Mouse (Mus musculus): Measurements from ENCODE around the gene Aprt.
A peak's percentile ranks its signal among the peaks of the same experiment; 100 is the strongest.

Gene Aprt

GRCm38 (mm10) chr8:122576648-122577022 lies at the start of gene Aprt:
Aprt (minus strand) TSS chr8:122576909.
- peak; percentile 96 for DNase-seq (ENCODE audit: low read depth, low spot score)

- DNase-seq (ENCODE audit: low read depth, low spot score): no peak
Measured at GRCm38 (mm10) chr8:122625811-122626210, 49.1 kb upstream of the Aprt start.

- no peak for DNase-seq (ENCODE audit: low read depth, low spot score)
Measured at GRCm38 (mm10) chr8:122624653-122625052, 47.9 kb upstream of the Aprt start.

- no peak for DNase-seq (ENCODE audit: low read depth, low spot score)
Measured at GRCm38 (mm10) chr8:122623844-122624642, 47.3 kb upstream of the Aprt start.

DNA sequence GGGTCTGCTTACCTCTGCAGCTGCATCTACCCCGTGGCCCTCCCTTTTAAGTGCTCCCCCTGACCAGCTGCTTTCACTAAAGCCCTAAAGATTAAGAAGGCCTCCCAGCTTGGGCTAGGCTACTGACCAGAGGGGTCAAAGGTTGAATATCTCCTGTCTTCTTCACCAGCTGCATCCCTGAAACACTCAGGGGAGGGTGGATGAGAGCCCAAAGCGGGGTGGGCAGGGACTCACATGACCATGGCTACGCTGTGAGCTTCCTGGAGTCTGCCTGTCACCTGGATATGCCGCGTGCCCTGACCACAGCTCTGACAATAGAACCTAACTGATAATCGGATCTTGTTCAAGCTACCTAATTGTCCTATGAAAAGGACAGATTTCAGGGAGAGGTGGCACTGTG lies 46.0 kb upstream of the Aprt start, which contains the start of gene Pabpn1l:
Gene Pabpn1l (minus strand): TSS at position 13 of the 400 bp plus-strand sequence.
- no peak for DNase-seq (ENCODE audit: low read depth, low spot score)

DNA sequence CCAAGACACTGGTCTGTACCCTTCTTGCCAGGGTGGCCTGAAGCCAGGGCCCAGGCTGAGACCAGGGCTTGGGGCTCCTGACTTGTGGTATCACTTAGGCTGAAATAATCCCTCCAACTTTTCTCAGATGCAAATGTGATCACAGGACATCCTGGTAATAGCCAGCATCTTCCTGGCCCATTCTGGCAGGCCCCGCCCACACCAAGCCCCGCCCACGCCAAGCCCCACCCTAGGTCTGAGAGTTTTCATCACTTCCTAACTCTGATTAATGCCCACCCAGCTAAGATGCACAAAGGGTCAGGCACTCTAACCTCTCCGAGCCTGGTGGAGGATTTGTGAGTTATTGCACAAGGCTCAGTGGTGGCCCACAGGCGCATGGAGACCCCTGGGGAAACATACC lies 43.7 kb upstream of the Aprt start:
- DNase-seq (ENCODE audit: low read depth, low spot score): no peak

DNA sequence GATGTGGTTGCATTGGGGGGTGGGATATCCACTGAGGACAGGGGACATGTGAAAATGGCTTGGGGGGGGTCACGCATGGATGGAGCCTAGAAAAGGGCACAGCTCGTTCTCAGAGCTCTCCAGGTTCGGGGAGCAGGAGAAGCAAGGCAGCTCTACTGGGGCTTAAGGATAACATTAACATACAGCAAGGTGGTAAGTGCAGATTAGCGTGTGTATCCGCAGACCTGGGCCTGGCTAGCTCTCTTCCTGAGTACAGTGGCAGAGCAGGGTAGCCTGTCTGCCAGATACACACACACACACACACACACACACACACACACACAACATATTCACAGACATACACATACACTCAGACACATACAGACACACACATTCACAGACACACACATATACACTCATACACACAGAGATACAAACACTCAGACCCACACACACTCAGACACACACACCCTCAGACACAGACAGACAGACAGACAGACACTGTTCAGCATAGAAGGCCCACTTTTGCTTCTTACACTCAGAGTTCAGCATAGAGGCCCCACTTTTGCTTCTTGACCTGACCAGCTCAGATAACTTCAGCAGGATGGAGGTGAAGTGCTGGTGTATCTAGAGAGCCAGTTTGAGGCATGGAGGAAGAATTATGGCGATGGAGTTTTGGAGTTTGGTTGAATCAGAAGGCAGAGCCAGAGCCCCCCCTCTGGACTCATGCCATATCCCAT lies 42.1 kb upstream of the Aprt start:
- DNase-seq (ENCODE audit: low read depth, low spot score): no peak

DNA sequence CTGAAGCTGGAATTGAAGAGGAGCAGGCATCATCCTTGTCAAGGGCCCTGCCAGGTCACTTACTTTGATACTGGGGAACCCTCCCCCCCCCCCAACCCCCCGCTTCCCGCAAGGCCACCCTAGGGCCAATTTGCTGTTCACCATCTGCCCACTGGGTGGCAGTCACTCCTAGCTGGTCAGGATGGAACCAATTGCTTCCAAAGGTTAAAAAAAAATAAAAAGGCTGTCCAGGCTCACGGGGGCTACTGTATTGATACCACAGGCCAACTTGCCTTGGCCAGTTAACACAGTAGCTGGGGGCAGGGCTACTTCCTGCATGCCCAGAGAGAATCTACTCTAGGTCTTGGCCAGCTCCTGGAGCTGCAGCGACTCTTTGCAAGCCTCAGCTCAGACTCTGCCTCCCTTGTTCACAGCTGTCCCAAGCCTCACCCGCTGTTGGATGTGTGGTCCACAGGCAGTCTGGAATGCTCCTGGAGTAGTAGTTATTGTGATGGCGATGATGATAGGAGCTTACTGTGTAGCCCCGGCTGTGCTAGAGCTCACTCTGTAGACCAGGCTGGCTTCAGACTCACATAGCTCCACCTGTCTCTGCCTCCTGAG lies 41.3 kb upstream of the Aprt start:
- peak; percentile 50 for DNase-seq (ENCODE audit: low read depth, low spot score)

GRCm38 (mm10) chr8:122616181-122616905 lies 39.6 kb upstream of the Aprt start:
- no peak for DNase-seq (ENCODE audit: low read depth, low spot score)

DNA sequence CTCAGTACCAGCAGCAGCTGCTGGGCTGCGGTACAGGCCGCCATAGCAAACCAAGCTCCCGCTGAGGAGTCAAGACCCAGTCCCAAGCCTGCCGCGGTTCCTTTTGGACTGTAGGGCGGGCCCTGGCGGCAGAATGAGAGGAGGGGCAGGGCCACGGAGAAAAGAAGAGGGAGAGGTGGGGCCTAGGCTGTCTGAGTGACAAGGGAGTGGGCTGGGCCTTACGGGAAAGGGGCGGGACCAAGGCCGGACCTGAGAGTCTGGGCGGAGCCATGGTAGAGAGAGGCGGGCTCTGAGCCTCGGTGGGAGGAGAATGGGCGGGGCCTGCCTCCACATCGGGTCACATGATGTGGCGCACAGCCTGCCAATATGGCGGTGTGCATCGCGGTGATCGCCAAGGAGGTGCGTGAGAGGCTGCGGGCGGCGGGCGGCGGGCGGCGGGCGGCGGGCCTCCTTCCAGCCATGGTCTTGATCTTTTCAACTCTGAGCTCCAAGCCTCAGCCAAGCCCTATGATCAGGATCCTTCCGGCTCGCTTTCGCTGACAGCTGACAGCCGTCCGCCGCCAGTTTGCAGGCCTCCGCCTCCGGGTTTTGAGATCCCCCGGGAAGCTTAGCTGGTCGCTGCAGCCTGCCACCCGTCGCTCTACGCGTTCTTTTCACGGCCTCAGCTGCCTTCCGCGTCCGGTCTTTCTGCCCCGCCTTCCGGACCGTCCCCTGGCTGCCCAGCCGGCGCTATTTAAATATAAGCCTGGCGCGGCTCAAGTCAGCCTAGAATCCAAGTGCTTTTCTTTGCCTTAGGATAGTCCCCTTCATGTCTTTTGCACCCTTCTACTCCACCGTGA lies 34.8 kb upstream of the Aprt start, which contains the start of the genes Galns and Trappc2l:
Gene Galns (minus strand): TSS at position 169 of the 839 bp plus-strand sequence.
Gene Trappc2l (plus strand): TSS at position 346 of the 839 bp plus-strand sequence.
- DNase-seq (ENCODE audit: low read depth, low spot score): peak; percentile 97

- no peak for DNase-seq (ENCODE audit: low read depth, low spot score)
Measured at GRCm38 (mm10) chr8:122610612-122611277, 34.0 kb upstream of the Aprt start.

DNA sequence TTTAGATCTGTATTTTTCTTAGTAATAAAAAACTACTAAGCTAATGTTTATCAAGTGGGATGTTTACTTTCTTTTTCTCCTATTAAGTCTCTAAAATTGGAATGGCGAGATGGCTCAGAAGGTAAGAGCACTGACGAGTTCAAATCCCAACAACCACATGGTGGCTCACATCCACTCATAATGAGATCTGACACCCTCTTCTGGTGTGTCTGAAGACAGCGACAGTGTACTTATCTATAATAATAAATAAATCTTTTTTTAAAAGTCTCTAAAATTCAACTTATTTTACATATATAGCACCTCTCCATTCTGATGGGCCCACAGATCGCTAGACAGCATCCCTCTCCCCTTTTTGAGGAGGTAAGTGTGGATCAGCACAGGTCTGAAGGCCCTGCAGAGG lies 33.5 kb upstream of the Aprt start:
- no peak for DNase-seq (ENCODE audit: low read depth, low spot score)

- DNase-seq (ENCODE audit: low read depth, low spot score): no peak
Measured at GRCm38 (mm10) chr8:122606810-122607209, 30.1 kb upstream of the Aprt start.

GRCm38 (mm10) chr8:122605367-122605766 lies 28.7 kb upstream of the Aprt start:
- no peak for DNase-seq (ENCODE audit: low read depth, low spot score)

GRCm38 (mm10) chr8:122604640-122605039 lies 27.9 kb upstream of the Aprt start:
- no peak for DNase-seq (ENCODE audit: low read depth, low spot score)

- no peak for DNase-seq (ENCODE audit: low read depth, low spot score)
Measured at GRCm38 (mm10) chr8:122600666-122601065, 24.0 kb upstream of the Aprt start.

- DNase-seq (ENCODE audit: low read depth, low spot score): no peak
Measured at GRCm38 (mm10) chr8:122596031-122596430, 19.3 kb upstream of the Aprt start.

GRCm38 (mm10) chr8:122593783-122594507 lies 17.2 kb upstream of the Aprt start:
- no peak for DNase-seq (ENCODE audit: low read depth, low spot score)

- no peak for DNase-seq (ENCODE audit: low read depth, low spot score)
Measured at GRCm38 (mm10) chr8:122593240-122593639, 16.5 kb upstream of the Aprt start.

GRCm38 (mm10) chr8:122586749-122587148 lies 10.0 kb upstream of the Aprt start:
- DNase-seq (ENCODE audit: low read depth, low spot score): no peak

Data from R1 (cell line).